Mouse (Mus musculus) thymus, postnatal 0 days (tissue): Measurements from ENCODE around the gene Nme1. TPM values are rescaled to one million over a fixed set of nuclear protein-coding genes. Genes with fewer than 3 reads are reported as not detected.
"Not testable (repeated sequence)": the region's sequence is repeated elsewhere in the genome, so short reads cannot be mapped to it uniquely, and the experiment has no call there.

Experiments used
- DNase-seq: peaks from one replicate; pipeline ENCODE4 v3.0.0-alpha.2; 2015; ENCODE audit warnings: low spot score
- polyA plus RNA-seq: library from polyadenylated mRNA; unstranded; fragments of >200 nt; fragmentation: Nextera tagmentation; extraction: Ambion mirVana; gene quantifications from 2 replicates; pipeline ENCODE4 v1.2.1, GENCODE M21; 2015

Gene Nme1
- polyA plus RNA-seq, 1 experiment from 2014 or later: 200 TPM

GRCm38 (mm10) chr11:93967381-93967780 is 940 bp downstream of the Nme1 start:
- peak; percentile 15 for DNase-seq

GRCm38 (mm10) chr11:93965391-93965790 is 2.9 kb downstream of the Nme1 start:
- DNase-seq: no peak

- DNase-seq: no peak
Observed at GRCm38 (mm10) chr11:93963013-93963412, 5.3 kb downstream of the Nme1 start.

- no peak for DNase-seq
Observed at GRCm38 (mm10) chr11:93961482-93961881, 6.8 kb downstream of the Nme1 start.

GRCm38 (mm10) chr11:93957746-93958145 is 10.6 kb downstream of the Nme1 start:
- no peak for DNase-seq

GRCm38 (mm10) chr11:93957031-93957555 is 11.2 kb downstream of the Nme1 start:
- no peak for DNase-seq

GRCm38 (mm10) chr11:93956159-93956558 is 12.2 kb downstream of the Nme1 start, which contains the start of gene Nme2:
Gene Nme2, minus strand, starts transcription at chr11:93956259.
- no peak for DNase-seq

GRCm38 (mm10) chr11:93955256-93956150 is 12.8 kb downstream of the Nme1 start:
- peak; percentile 92 for DNase-seq

GRCm38 (mm10) chr11:93954738-93955255 is 13.5 kb downstream of the Nme1 start:
- peak; percentile 8 for DNase-seq

GRCm38 (mm10) chr11:93952376-93952775 is 15.9 kb downstream of the Nme1 start:
- no peak for DNase-seq

- no peak for DNase-seq
Observed at GRCm38 (mm10) chr11:93950045-93950444, 18.3 kb downstream of the Nme1 start.

GRCm38 (mm10) chr11:93948887-93949567 is 19.3 kb downstream of the Nme1 start:
- DNase-seq: no peak

GRCm38 (mm10) chr11:93944986-93945385 is 23.3 kb downstream of the Nme1 start:
- no peak for DNase-seq

GRCm38 (mm10) chr11:93940906-93941305 is 27.4 kb downstream of the Nme1 start:
- no peak for DNase-seq

GRCm38 (mm10) chr11:93929106-93929505 is 39.2 kb downstream of the Nme1 start:
- DNase-seq: no peak

- DNase-seq: not testable (repeated sequence)
Observed at GRCm38 (mm10) chr11:93915019-93915418, 53.3 kb downstream of the Nme1 start.

GRCm38 (mm10) chr11:93911603-93912002 is 56.7 kb downstream of the Nme1 start:
- no peak for DNase-seq

- no peak for DNase-seq
Observed at GRCm38 (mm10) chr11:93908829-93909228, 59.5 kb downstream of the Nme1 start.

GRCm38 (mm10) chr11:93907839-93908238 is 60.5 kb downstream of the Nme1 start:
- DNase-seq: no peak
